Mouse (Mus musculus) heart, embryonic 12.5 days (tissue): ENCODE results near the gene Olfr1043. TPM values are rescaled to one million over a fixed set of nuclear protein-coding genes. Genes with fewer than 3 reads are reported as not detected.
"Not testable (repeated sequence)": the region's sequence is repeated elsewhere in the genome, so short reads cannot be mapped to it uniquely, and the experiment has no call there.

Experiments
- ATAC-seq: fragments of 200-750 bp; cut with Nextera tagmentation; 2 replicates; pipeline ENCODE4 v1.8.0; 2017; ENCODE audit warnings: moderate TSS enrichment, moderate library complexity; ENCODE audit not compliant: insufficient number of reproducible peaks, low FRiP score
- H3K27ac ChIP-seq: fragments of 300-500 bp; sonication (generic); 2 replicates; pipeline ENCODE4 v1.5.1; 2016; ENCODE audit warnings: mild to moderate bottlenecking, moderate library complexity; ENCODE audit not compliant: poor library complexity, severe bottlenecking
- H3K27me3 ChIP-seq: fragments of 300-500 bp; sonication (generic); replicated peaks from 2 replicates; pipeline ENCODE4 v1.6.1; 2016; ENCODE audit warnings: mild to moderate bottlenecking, moderate library complexity
- H3K36me3 ChIP-seq: fragments of 300-500 bp; sonication (generic); 2 replicates; pipeline ENCODE4 v1.6.1; 2016; ENCODE audit warnings: mild to moderate bottlenecking, moderate library complexity
- H3K4me1 ChIP-seq: fragments of 300-500 bp; sonication (generic); replicated peaks from 2 replicates; pipeline ENCODE4 v1.6.1; 2016; ENCODE audit warnings: mild to moderate bottlenecking
- H3K4me2 ChIP-seq: fragments of 300-500 bp; sonication (generic); 2 replicates; pipeline ENCODE4 v1.6.1; 2016; ENCODE audit warnings: mild to moderate bottlenecking, moderate library complexity
- H3K4me3 ChIP-seq: fragments of 300-500 bp; sonication (generic); 2 replicates; pipeline ENCODE4 v1.5.1; 2016; ENCODE audit warnings: mild to moderate bottlenecking
- H3K9ac ChIP-seq: fragments of 300-500 bp; sonication (generic); 2 replicates; pipeline ENCODE4 v1.6.1; 2016; ENCODE audit warnings: mild to moderate bottlenecking, moderate library complexity
- H3K9me3 ChIP-seq: fragments of 300-500 bp; sonication (generic); replicated peaks from 2 replicates; pipeline ENCODE4 v1.6.1; 2016; ENCODE audit warnings: mild to moderate bottlenecking, moderate library complexity
- WGBS: fragments of 180-500 bp; shearing (Covaris S2); methylation state at CpG from one replicate; pipeline ENCODE4 v1.1.7; 2016; 5-methylcytosine and 5-hydroxymethylcytosine counted together
- polyA plus RNA-seq: library from polyadenylated mRNA; unstranded; fragments of >200 nt; fragmentation: Nextera tagmentation; extraction: Ambion mirVana; gene quantifications from 2 replicates; pipeline ENCODE4 v1.2.1, GENCODE M21; 2016

Olfr1043 gene
- polyA plus RNA-seq: not detected in 2 replicates

DNA sequence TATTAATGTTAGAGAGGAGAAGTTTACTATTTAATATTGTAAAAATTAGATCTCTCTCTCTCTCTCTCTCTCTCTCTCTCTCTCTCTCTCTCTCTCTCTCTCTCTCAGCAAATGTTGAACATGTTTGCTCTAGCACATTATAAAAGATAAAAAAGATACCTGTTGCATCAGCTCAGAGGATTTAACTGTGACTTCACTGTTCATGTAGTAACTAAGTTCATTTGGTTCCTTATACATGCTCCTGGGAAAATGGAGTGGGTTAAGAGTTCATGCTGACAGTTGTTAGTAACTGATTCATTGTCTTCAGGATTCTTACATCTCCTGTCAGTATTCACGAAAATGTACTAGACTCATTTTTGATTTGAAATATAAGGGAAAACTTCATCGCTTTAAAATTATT, at the start of gene Olfr1043:
Gene Olfr1043 (minus strand): TSS at position 101 of the 400 bp plus-strand sequence.
- Histone ChIP-seq H3K4me3 (no peak within 1 kb of the TSS), H3K4me1 (no peaks in the 10 kb centered on the region), H3K27me3 (no peaks in the 10 kb centered on the region), H3K9ac (no peak within 1 kb of the TSS), H3K4me2 (no peak within 1 kb of the TSS), H3K9me3 (no peaks in the 10 kb centered on the region), H3K36me3 (no peaks in the 10 kb centered on the region), H3K27ac (no peak within 1 kb of the TSS)
- no peak for ATAC-seq
- WGBS: 74% methylated on average over 2 of the region's 2 CpGs

DNA sequence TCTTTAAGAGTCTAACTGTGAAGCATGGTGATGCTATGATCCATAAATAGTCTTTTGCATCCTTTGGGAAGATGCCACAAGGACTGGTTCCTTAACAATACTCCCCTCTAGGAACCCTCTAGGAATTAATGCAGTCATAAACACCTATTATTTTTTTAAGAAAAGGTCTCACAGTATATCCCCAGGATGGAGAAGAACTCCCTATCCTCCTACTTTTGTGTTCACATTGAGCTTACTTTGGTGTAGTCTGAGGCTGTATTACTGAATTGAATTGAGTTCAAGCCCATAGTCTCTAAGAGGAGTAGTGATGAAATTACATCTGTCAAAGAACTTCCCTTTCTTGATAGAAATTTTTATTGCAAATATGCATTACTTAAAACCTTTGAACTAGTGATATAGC, 35.6 kb upstream of the Olfr1043 start, which contains the start of gene Olfr1045:
Gene Olfr1045 (minus strand): TSS at position 101 of the 400 bp plus-strand sequence.
- no peak for ATAC-seq
- Histone ChIP-seq H3K9ac (no peak within 1 kb of the TSS), H3K4me2 (no peak within 1 kb of the TSS), H3K4me3 (no peak within 1 kb of the TSS), H3K9me3 (no peaks in the 10 kb centered on the region), H3K4me1 (no peaks in the 10 kb centered on the region), H3K27ac (no peak within 1 kb of the TSS), H3K36me3 (no peaks in the 10 kb centered on the region), H3K27me3 (no peaks in the 10 kb centered on the region)

DNA sequence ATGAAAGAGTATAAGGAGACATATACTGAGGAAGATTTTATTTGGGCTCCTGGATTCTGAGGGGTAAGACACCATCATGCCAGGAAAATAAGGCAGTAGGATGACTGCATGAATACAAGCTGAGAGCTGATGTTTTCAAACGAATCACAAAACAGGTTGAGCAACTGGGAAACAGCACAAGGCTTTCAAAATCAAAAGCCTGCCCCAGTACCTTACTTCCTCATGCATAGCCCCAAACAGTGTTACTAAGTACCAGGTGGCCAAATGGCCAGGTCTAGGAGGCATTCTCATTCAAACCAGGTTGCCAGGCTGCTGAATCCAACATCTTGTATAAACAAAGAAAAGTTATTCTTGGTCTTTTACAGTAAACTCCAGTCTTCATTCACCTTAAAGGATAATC, 28.5 kb upstream of the Olfr1043 start:
- WGBS: 35% methylated on average over 1 of the region's 1 CpGs
- Histone ChIP-seq H3K9me3 (0 out of 2 replicates have a peak, but pooled peaks cover 7% of the 10 kb centered on the region), H3K27me3 (no peaks in the 10 kb centered on the region), H3K27ac (no peak overlapping the region), H3K36me3 (no peaks in the 10 kb centered on the region), H3K4me1 (no peaks in the 10 kb centered on the region), H3K4me3 (no peak overlapping the region), H3K4me2 (no peak overlapping the region), H3K9ac (no peak overlapping the region)
- ATAC-seq: no peak

DNA sequence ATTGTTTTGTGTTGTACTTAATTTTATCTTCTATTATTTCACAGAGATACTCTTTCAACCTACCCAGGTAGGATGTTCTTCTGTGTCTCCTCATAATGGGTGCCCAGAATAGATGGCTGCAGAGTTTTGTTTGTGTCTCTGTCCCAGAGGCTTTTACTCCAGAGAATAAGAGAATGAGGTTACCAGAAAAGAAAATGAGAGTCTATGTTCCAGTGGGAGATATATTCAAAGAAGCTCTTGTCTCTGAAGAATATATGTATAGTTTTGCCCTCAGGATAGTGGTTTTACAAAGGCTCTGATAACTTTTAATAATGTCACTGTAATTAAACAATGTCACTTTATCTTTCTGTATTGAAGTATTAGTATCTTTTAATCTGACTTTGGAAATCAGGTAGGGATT, 18.3 kb upstream of the Olfr1043 start, which contains the start of gene Olfr52:
Gene Olfr52 (minus strand): TSS at position 101 of the 400 bp plus-strand sequence.
- Histone ChIP-seq H3K4me2 (no peak within 1 kb of the TSS), H3K27me3 (no peaks in the 10 kb centered on the region), H3K9me3 (no peaks in the 10 kb centered on the region), H3K4me1 (no peaks in the 10 kb centered on the region), H3K9ac (no peak within 1 kb of the TSS), H3K27ac (no peak within 1 kb of the TSS), H3K36me3 (no peaks in the 10 kb centered on the region), H3K4me3 (no peak within 1 kb of the TSS)
- no peak for ATAC-seq

GRCm38 (mm10) chr2:86179950-86180349, 12.6 kb upstream of the Olfr1043 start:
- Histone ChIP-seq H3K4me2 (no peak overlapping the region), H3K9ac (no peak overlapping the region), H3K4me3 (no peak overlapping the region), H3K36me3 (no peaks in the 10 kb centered on the region), H3K4me1 (no peaks in the 10 kb centered on the region), H3K27ac (no peak overlapping the region), H3K27me3 (no peaks in the 10 kb centered on the region), H3K9me3 (no peaks in the 10 kb centered on the region)
- 81% methylated on average over 3 of the region's 3 CpGs for WGBS
- no peak for ATAC-seq

- Histone ChIP-seq H3K27me3 (no peaks in the 10 kb centered on the region), H3K36me3 (no peaks in the 10 kb centered on the region)
These were observed 10.4 kb upstream of the Olfr1043 start, which contains the start of gene Olfr1044 for GRCm38 (mm10) chr2:86177720-86178119. Gene Olfr1044, minus strand, starts transcription at chr2:86177820.

GRCm38 (mm10) chr2:86175422-86175821, 8.1 kb upstream of the Olfr1043 start:
- H3K4me2 ChIP-seq, H3K4me3 ChIP-seq, H3K27me3 ChIP-seq, H3K27ac ChIP-seq, H3K9ac ChIP-seq, H3K4me1 ChIP-seq, H3K9me3 ChIP-seq, H3K36me3 ChIP-seq, ATAC-seq: not testable (repeated sequence)
- WGBS: 77% methylated on average over 7 of the region's 7 CpGs

More at GRCm38 (mm10) chr2:86177720-86178119, 10.4 kb upstream of the Olfr1043 start, which contains the start of gene Olfr1044:
- H3K4me1 ChIP-seq: no peaks in the 10 kb centered on the region
- no peak within 1 kb of the TSS for H3K27ac ChIP-seq
- no peaks in the 10 kb centered on the region for H3K9me3 ChIP-seq
- no peak within 1 kb of the TSS for H3K4me3 ChIP-seq
- no peak for ATAC-seq
- H3K4me2 ChIP-seq: no peak within 1 kb of the TSS
- no peak within 1 kb of the TSS for H3K9ac ChIP-seq

- ATAC-seq: no peak
- Histone ChIP-seq H3K36me3 (no peaks in the 10 kb centered on the region), H3K4me1 (no peaks in the 10 kb centered on the region), H3K4me2 (no peak within 1 kb of the TSS), H3K27me3 (no peaks in the 10 kb centered on the region), H3K27ac (no peak within 1 kb of the TSS), H3K4me3 (no peak within 1 kb of the TSS), H3K9me3 (no peaks in the 10 kb centered on the region), H3K9ac (no peak within 1 kb of the TSS)
- 78% methylated on average over 2 of the region's 2 CpGs for WGBS
These were observed 5.6 kb downstream of the Olfr1043 start, which contains the start of gene Olfr1042 for GRCm38 (mm10) chr2:86161738-86162137. Gene Olfr1042, minus strand, starts transcription at chr2:86161838.

DNA sequence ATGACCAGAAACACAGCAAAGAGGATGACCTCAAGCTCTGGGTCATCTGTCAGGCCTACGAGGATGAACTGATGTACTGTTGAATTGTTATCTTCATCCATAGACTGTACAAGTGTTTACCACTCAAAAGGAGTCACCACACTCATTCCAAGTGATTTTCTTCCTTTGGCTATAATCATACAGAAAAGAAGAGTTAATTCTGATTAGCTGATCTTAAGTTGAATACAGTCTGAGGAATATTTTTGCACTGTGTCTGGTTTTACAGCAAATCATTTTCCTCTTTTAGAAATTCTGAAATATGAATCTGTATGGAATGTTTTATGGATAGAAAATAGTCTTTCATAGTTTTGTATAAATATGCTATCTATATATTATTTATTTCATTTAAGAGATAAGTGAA, 20.7 kb downstream of the Olfr1043 start, which contains the start of gene Olfr1040:
Gene Olfr1040 (minus strand): TSS at position 101 of the 400 bp plus-strand sequence.
- Histone ChIP-seq H3K4me2 (no peak within 1 kb of the TSS), H3K9ac (no peak within 1 kb of the TSS), H3K27ac (no peak within 1 kb of the TSS), H3K9me3 (no peaks in the 10 kb centered on the region), H3K4me3 (no peak within 1 kb of the TSS), H3K4me1 (no peaks in the 10 kb centered on the region), H3K36me3 (no peaks in the 10 kb centered on the region), H3K27me3 (no peaks in the 10 kb centered on the region)
- ATAC-seq: no peak
- 88% methylated on average over 1 of the region's 1 CpGs for WGBS

GRCm38 (mm10) chr2:86135828-86136227, 31.5 kb downstream of the Olfr1043 start, which contains the start of gene Olfr1039:
Gene Olfr1039, minus strand, starts transcription at chr2:86135928.
- no peaks in the 10 kb centered on the region for H3K4me1 ChIP-seq
- no peaks in the 10 kb centered on the region for H3K27me3 ChIP-seq
- no peak within 1 kb of the TSS for H3K27ac ChIP-seq
- no peak within 1 kb of the TSS for H3K4me3 ChIP-seq
- H3K36me3 ChIP-seq: no peaks in the 10 kb centered on the region
- no peak within 1 kb of the TSS for H3K4me2 ChIP-seq
- ATAC-seq: no peak
- 81% methylated on average over 1 of the region's 1 CpGs for WGBS
- H3K9me3 ChIP-seq: no peaks in the 10 kb centered on the region
- no peak within 1 kb of the TSS for H3K9ac ChIP-seq
